Mouse (Mus musculus): Measurements from ENCODE around the gene Zfp853.

Gene Zfp853

DNA sequence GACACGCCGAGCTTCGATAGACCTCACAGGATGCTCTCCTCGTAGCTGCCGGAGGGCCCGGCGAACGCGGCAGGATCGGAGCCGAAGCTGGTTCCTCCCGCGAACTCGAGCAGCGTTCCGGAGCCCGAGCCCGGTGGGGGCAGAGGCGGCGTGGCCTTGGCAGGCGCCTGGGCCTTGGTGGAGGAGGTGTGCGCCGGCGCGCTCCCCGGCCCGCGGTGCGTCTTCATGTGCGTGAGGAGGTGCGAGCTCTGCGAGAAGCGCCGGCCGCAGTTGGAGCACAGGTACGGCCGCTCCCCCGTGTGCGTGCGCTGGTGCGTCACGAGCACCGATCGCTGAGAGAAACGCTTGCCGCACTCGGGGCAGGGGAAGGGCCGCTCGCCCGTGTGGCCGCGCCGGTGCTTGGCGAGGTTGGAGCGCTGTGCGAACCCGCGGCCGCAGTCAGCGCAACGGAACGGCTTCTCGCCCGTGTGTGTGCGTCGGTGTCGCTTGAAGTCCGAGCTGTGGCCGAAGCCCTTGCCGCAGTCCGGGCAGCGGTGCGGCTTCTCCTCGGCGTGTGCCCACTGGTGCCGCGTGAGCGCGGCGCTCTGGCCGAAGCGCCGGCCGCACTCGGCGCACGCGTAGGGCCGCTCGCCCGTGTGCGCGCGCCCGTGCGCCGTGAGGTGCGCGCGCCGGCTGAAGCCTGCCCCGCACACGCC, 40.1 kb downstream of the Zfp853 start:
- DNase-seq (ENCODE audit: low spot score in 2 of 2) = no peak

DNA sequence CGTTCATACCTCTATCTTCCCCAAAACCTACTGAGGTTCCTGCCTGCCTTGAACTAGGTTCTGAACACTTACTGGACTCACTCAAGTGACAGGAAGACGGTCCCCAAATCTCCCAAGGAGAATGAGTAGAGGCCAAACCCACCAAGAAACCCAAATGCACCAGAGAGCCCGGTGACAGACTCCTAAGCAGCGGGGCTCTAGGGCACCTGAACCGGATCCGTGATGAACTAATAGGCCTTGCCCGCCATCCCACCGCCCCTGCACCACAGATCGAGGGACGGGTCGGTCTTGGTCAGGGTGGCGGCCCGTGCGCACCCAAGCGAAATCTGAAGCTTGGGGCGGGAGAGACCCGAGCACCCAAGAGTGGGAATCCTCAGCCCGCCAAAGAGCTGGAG, 40.6 kb downstream of the Zfp853 start:
- DNase-seq (ENCODE audit: low spot score in 2 of 2) = no peak

DNA sequence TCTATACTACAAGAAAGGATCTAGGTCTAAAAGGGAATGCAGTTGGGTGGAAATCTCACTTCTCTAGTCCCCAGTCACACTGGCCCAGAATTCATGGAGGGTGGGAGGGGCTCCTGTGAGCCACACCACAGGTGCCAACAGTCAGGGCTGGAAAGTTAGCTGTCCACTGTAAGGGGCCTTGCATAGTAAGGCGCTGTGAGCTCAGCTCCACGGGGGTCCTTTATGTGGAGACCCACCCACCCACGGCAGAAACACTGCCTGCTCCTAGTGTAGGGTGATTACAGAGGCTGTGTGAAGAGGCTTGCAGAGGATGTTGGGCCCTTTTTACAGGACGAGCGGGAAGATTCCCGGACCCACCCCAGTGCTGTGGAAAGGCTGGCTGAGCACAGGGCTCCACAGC, 41.4 kb downstream of the Zfp853 start:
- DNase-seq (ENCODE audit: low spot score in 2 of 2) = no peak

DNA sequence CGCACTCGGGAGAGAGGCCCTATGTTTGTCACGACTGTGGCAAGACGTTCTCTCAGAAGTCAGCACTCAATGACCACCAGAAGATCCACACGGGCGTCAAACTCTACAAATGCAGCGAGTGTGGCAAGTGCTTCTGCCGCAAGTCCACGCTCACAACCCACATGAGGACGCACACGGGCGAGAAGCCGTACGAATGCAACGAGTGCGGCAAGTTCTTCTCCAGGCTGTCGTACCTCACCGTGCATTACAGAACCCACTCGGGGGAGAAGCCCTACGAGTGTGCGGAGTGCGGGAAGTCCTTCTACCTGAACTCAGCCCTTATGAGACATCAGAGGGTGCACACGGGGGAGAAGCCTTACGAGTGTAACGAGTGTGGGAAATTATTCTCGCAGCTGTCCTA, 48.5 kb downstream of the Zfp853 start:
- DNase-seq (ENCODE audit: low spot score in 2 of 2) = no peak

Data from right cerebral cortex, postnatal 36 days (tissue).